Mouse (Mus musculus) heart, postnatal 0 days (tissue): ENCODE results near the gene Fscn3.

ENCODE experiments used
- CTCF ChIP-seq: IDR thresholded peaks from 2 replicates; pipeline ENCODE4 v1.5.1; 2016; ENCODE audit warnings: antibody characterized with exemption, control low read depth, low read depth
- EP300 ChIP-seq: IDR thresholded peaks from 2 replicates; pipeline ENCODE4 v1.6.1; 2016; ENCODE audit warnings: antibody characterized with exemption, low read depth

GRCm38 (mm10) chr6:28474211-28474610 lies 46.6 kb downstream of the Fscn3 start:
- TF ChIP-seq CTCF (no peak), EP300 (no peak)
